Mouse (Mus musculus): ENCODE measurements around the gene Rpl35. TPM values are rescaled to one million over a fixed set of nuclear protein-coding genes. Genes with fewer than 3 reads are reported as not detected.
A peak's percentile ranks its signal among the peaks of the same experiment; 100 is the strongest.

The Rpl35 gene
- total RNA-seq, 2 experiments from 2014 or later, result 283 to 295 TPM

DNA sequence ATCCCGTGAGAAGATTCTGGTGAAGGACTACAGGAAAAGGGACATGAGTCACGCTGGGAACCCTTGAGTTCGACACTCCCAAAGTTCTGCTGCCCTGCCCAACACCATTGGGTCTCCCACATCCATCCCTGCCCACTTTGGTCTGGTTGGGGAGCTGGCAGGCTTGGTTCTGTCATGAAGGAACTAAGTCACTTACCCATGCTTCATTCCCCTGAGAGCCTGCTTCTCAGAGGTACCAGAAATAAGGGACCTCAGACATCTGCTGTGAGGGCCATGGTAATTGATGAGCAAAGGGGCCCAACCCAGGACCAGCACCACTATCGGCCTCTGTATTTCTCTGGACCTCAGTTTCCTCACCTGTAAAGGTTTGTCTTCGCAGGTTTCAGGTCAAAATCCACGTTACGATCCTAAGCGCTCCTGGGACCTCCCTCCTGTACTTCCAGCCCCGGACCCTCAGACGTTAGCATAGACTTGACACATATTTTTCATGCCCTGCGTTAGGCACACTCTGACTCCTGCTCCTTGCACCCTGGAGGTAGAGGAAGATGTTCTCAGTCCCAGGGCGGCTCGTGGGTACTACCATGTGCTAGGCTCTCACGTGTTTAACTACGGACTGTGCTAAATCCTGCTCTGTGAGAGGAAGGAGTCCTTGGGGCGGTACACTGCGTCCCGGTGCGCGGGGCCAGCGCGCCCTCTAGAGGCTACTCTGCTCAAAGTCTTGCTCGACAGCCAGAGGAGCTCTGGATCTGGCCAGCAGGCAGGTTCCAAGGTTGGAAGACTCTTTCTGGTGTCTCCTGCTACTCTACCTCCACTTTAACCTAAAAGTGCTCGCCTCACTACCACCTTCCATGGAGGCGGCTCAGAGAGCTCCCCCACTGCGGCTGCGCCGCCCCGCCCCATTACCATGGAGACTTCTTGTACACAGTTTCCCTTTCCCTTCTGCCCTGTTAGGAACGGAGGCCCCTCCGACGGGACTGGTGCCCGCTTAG, 7.7 kb downstream of the Rpl35 start, which contains the start of gene Wdr38:
Wdr38 (plus strand) TSS at position 91 of the 989 bp plus-strand sequence.
- peak; percentile 82 to 93 for DNase-seq (ENCODE audit: low spot score in 2 of 2)

DNA sequence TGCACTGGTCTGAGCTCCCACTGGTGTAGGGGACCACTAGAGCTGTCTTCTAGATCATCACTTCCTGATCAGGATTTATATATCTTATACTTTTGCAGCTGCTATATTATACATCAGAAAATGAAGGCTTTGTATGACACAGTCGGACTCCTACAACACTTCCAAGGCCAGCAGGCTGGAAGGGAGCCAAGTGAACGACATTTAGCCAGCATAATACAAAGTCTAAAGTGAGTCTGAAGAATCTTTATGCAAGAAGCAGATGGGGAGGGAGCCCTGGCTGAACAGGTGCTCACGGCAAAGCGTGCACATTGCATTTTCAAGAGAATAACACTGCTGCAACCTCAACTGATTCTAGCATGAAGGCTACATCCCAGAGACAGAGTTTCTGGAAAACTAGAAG, 13.0 kb downstream of the Rpl35 start:
- no peak for DNase-seq (ENCODE audit: low spot score in 2 of 2)

DNA sequence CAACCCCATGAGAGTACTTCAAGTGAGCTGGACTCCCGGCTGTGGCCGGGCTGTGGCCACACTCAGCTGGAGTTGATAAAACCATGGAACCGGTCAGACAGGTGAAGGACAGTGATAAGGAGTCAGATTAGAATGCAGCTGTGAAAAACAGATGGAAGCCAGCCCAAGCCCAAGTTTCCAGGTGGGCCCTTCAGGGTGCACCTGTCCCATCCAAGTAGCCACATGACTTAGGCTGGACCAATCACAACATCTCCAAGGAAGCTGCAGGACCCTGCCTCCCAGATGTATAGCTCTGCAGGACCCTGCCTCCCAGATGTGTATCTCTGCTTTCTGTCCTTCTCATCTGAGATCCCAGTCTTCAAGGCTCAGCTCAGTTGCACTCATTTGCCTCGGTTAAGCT, 13.4 kb downstream of the Rpl35 start:
- DNase-seq (ENCODE audit: low spot score in 2 of 2), result no peak

DNA sequence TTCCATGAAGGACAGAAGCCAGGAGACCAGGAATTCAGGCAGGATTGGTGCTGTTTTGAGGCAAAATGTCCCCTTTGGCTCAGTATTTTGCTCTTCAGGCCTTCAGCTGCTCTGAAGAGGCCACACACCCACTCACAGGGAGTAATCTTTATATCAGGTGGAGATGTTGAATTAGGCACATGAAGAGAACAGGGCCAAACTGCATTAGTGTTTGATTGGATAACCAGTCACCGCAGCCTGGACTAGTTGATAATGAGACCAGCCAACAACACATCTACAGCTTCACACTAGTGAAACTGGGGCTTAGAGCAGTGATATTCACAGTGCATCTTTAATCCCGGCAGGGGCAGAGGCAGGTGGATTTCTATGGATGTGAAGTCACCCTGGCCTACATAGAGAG, 16.5 kb downstream of the Rpl35 start:
- no peak for DNase-seq (ENCODE audit: low spot score in 2 of 2)

DNA sequence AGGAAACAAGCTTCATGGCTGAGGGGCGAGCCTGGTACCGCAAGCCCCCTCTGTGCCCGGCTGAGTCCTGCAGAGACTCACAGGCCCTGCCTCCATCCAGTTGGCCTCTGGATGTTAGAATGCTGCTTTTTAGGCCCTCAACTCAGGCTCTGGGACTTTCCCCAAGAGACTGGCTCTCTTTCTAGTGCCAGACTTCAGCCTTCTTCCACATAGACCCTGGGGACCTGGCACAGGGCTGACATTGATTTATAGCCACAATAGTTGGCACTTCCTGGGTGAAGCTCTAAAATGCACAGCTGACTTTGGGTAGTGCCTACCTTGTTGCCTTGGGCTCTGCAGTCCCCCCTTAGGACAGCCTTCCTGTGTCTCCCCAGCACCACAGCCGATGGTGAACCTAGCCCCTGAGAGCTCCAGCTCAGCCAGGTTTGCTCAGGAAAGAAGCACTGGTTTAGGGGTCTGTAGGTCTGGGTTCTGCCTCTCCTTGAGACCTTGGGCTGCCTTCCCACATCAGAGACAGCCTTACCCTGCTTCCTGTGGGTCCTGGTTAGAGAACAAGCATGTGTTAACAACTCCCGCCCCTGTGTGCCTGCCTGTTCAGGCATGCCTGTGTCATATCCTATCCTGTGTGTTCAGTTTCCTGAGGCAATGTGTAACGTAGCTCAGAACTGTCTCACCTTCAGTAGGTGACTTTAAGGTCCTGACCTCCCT, 17.5 kb downstream of the Rpl35 start:
- DNase-seq (ENCODE audit: low spot score in 2 of 2), result no peak

DNA sequence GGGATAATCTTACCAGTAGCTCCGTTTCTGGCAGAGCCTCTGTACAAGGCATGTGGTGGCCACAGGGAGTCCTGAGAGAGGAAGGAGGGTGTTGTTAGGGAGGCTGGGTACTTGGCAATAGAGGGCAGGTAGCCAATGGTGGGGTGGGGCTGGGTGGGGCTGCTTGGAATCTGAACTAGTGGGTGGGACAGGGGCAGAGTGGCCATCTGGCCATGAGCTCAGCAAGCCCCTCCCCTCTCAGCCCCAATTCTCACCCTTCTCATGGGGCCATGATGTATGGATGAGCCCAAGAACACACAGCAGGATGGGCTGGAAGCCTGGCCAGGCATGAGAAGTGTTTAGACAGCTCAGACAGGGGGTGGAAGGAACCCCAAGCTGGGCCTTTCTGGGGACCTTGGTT, 18.1 kb downstream of the Rpl35 start:
- DNase-seq (ENCODE audit: low spot score in 2 of 2), result no peak

DNA sequence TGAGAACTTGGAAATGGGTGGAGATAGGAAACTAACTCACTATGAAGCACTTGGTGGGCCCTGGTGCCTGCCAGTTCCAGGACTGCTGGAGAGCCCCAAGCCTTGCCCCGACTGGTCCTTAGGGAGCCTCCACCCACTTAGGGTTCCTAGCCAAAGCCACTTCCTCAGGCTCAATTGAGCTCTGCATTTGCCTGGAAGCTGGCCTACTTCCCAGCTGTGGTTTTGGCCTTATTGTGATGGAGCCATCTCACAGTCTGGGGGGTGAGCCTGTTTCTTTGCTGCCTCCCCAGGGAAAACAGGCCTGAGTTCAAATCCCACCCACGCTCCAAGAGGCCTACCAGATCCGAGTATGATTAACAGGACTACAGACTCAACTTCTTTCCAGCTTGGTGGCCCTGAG, 18.8 kb downstream of the Rpl35 start:
- DNase-seq (ENCODE audit: low spot score in 2 of 2), result no peak

DNA sequence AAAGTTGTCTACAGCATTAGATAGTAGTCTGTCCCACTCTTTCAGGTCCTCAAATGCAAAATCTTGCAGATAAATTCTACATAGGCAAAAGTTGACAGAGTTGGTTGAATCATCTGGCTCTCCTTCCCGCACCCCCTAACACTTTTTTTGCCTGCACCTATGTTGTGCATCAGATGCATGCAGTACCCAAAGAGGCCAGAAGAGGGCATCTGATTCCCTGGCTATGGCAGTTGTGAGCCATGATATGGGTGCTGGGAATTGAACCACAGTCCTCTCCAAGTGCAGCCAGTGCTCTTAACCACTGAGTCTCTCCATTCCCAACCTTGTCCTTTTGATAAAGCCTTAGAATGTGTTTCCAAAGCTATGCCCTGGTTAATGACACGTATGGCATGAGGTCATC, 22.0 kb downstream of the Rpl35 start:
- DNase-seq (ENCODE audit: low spot score in 2 of 2), result no peak

DNA sequence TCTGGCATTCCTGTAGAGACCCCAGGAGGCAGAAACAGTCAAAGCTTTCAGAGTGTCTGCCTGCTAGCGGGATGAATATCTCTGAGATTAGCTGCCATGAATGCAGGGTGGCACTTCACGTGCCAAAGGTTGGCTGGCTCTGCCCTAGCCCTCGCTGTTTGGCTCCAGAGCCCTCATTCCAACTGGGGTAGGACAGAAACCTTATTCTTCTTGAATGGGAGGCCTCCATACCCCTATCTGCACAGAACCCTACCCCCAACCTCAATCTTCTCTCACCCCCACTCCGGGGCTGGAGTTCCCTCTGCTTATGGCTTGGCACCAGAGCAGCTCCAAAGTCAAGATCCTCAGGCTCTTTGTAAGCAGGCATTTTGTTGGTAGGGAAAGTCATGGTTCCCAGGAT, 27.6 kb downstream of the Rpl35 start:
- DNase-seq (ENCODE audit: low spot score in 2 of 2), result no peak

DNA sequence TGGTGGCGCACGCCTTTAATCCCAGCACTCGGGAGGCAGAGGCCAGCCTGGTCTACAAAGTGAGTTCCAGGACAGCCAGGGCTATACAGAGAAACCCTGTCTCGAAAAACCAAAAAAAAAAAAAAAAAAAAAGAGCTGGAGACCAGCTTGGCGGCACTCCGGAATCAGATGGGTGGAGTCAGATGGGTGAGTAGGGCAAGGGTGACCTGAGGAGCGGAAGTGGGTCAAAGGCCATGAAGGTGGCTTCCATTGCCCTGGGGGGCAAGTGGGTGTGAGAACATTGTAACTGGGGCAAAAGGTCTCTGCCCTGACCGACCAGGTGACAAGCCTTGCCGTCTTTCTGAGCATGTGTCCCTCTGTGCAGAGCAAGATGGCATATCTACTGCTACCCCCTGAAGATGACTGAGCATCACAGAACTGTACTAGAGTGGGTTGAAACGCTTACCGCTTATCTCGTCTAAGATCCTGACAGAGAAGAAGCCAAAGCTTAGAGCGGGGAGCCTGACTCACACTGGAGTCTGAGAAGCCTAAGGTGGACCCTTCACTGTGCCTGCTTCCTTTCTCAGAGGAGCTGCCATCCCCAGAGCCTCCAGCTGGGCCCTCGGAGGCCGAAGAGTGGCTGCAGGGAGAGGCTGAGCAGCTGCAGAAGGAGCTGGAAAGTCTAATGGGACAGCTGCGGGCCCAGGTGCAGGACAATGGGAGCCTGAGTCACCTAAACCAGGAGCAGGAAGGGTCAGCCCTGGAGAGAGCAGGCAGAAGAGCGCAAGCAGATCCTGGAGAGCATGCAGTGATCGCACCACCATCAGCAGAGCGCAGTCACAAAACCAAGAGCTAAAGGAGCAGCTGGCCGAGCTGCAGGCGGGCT, 29.3 kb downstream of the Rpl35 start:
- DNase-seq (ENCODE audit: low spot score in 2 of 2), result no peak

DNA sequence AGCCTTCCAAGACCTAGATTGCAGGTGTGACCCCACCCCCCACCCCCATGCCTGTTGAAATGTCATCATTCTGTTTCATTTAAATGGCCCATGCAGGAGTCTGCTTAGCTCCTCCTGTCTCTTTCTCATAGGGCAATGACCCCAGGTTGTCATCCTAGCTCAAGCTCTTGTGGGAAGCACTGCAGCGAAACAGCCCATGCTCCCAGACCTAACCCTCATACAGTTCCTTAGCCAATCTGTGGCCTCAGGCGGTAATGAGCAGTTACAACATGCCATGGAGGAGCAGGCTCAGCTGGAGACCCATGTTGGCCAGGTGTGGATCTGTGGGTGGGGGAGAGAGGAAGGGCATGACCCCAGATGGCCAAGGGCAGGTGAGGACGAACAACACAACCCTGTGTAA, 30.2 kb downstream of the Rpl35 start:
- no peak for DNase-seq (ENCODE audit: low spot score in 2 of 2)

DNA sequence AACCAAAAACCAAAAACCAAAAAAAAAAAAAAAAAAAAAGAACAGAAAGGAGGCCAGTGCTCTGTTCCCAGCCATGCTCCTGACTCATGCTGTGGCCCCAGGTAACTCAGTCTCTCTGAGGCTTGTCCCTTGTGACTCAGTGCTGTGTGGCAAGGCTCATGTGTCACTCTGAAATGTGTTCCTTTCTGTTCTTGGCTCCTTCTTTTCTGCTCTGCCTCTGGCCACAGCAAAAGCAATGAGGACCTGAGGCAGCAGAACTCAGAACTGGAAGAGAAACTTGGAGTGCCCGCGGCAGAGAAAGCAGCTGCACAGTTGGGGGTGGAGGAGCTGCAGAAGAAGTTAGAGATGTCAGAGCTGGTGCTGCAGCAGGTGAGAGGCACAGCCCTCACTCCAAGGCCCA, 31.3 kb downstream of the Rpl35 start:
- DNase-seq (ENCODE audit: low spot score in 2 of 2), result no peak

DNA sequence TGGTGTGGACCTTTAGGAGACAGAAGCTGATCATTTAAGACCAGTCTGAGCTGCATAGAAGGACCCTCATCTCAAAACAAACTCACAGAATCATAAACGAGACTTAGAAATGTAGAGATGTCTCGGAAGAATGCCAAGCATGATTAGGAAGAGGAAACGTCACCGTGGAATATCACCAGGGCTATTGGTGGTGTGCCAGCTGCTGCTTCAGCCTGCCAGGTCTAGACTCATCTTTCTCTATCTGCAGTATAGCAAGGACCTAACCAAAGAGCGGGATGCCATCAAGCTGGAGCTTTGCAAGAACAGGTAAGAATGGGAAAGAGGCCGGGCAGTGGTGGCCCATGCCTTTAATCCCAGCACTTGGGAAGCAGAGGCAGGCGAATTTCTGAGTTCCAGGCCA, 31.7 kb downstream of the Rpl35 start:
- no peak for DNase-seq (ENCODE audit: low spot score in 2 of 2)

DNA sequence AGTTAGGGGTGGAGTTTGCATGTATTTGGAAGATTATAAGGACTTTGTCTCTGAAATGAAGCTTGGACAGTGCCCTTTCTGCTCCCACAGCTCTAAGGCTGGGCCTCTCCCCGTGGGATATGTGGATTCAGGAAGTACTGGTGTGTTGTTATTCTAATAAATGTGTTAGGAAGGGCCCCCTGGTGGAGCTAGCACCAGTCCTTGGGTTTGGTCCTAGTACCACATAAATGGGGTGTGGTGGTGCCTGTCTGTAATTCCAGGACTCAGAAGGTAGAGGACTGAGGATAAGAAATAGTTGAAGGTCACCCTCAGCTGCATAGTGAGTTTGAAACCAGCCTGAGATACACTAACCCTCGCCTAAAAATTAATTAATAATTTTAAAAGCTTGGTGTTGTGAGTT, 32.2 kb downstream of the Rpl35 start:
- DNase-seq (ENCODE audit: low spot score in 2 of 2), result no peak

DNA sequence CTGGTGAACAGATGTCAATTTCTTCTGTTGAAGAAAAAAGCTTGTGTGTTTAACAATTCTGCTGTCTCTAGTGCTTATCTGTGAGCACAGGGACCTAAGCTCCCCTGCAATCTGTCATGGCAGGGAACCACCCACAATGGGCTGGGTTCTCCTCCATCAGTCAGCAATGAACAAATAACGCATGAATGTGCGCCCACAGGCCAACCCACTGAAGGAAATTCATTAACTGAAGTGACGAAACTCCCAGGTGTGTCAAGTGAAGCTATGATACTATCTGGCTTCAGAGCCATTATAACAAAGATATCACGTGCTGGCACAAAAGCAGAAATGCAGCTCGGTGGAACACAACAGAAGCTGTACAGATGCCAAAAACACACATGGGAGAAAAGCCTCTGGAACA, 35.4 kb downstream of the Rpl35 start:
- no peak for DNase-seq (ENCODE audit: low spot score in 2 of 2)

DNA sequence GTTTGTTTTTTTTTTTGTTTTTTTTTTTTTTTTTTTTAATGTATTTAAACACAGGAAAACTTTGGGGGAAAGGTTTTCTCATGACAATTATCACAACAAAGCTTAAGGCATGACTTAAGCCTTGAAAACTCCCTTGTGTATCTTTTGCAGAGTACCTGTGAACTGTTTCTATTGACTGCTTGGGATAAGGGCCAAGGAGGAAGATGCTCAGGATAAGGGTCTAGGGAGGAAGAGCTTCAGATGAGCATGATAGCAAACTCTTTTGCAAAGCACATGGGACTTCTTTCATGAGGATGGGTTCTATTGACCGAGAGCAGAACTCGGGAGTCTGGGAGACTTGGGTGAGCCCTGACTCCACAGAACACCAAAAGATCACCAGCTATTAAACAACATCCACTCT, 35.8 kb downstream of the Rpl35 start:
- DNase-seq (ENCODE audit: low spot score in 2 of 2), result no peak

DNA sequence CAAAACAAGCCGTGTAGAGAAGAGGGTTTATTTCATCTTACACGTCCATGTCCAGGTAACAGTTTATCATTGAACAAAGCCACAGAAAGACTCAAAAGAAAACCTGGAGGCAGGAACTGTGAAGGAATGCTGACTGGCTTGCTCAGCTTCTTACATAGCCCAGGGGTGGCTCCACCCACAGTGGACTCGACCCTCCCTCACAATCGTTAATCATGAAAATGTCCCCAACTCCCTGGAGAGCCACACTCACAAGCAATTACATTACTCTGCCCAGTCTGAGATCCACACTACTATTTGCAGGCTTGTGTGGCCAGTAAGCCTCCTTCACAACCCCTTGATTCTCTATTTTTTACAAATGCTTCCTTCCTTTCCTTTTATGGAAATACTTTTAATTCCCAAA, 41.2 kb downstream of the Rpl35 start:
- no peak for DNase-seq (ENCODE audit: low spot score in 2 of 2)

DNA sequence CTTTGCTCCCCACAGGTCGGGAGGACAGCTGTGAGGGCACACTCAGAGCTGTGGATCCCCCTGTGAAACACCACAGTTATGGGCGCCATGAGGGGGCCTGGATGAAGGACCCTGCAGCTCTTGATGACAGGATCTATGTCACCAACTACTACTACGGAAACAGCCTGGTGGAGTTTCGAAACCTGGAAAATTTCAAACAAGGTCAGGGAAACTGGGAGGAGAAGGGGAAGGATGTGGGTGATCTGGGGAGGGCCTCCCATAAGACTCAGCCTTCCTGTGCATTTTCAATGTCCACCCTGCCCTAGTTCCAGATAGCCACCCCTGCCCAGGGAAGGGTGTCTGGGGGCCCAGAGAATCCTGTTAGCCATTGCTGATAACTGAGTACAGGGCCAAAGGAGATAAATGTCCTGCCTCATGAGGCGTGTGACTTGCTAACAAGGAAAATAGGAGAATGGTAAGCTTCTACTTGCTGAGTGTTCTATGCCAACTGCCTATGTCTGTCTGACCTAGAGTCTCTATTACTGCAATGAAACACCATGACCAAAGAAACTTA, 47.7 kb downstream of the Rpl35 start:
- no peak for DNase-seq (ENCODE audit: low spot score in 2 of 2)

DNA sequence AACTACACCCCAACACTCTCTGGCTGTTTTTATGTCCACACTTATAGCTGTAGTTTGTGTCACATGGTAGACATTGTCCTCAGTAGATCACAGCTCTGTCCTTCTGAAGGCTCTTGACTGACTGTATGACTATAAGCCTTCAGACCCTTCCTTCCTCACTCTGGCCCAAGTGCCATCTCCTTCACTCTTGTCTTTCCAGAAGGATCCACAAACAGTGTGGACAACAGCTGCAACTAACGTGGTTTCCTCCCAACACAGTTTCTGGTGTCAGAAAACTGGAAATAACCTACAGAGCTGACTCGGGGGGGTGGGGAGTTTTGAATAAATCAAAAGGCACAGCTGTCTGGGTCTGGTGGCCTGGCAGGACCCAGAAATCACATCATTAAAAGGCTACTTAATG, 49.4 kb downstream of the Rpl35 start:
- no peak for DNase-seq (ENCODE audit: low spot score in 2 of 2)

DNA sequence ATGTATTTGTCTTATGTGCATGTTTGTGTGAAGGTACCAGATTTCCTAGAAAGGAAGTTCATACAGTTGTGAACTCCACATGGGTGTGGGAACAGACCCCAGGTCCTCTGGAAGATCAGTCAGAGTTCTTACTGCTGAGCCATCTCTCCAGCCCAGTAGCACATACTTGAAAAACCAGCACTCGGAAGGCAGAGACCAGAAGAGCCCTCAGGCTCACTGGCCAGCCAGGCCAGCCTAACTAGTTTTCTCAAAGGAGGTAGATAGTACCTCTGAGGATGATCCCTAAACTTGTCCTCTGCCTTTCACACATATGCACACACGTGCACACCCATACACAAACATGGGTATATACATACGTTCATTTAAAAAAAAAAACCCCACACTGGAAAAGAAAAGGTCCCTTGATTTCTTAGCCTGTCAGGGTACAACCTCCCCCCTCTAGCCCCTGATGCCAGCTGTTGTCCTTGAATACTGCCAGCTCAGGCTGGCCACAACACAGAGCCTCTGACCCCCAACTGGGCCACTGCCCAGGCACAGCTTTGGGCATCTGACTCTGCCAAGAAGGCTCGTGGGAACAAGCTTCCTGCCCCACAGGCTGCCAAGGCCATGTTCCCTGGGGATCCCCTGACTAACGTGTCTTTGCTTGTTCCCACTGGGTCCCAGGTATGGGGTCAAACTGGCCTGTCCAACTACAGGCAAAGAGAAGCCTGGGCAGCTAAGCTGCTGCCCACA, 52.1 kb downstream of the Rpl35 start:
- DNase-seq (ENCODE audit: low spot score in 2 of 2), result peak; percentile 48 to 67

Data from layer of hippocampus, adult 18-20 months (tissue).